Mouse (Mus musculus) frontal cortex, postnatal 10 days (tissue): Measurements from ENCODE around the gene Gfra1.

Experiments used
- DNase-seq, 2 experiments: peaks; one replicate each; pipeline ENCODE4 v3.0.0; 2022; ENCODE audit warnings: low spot score in 2 of 2, mixed read lengths in 1 of 2

The Gfra1 gene

DNA sequence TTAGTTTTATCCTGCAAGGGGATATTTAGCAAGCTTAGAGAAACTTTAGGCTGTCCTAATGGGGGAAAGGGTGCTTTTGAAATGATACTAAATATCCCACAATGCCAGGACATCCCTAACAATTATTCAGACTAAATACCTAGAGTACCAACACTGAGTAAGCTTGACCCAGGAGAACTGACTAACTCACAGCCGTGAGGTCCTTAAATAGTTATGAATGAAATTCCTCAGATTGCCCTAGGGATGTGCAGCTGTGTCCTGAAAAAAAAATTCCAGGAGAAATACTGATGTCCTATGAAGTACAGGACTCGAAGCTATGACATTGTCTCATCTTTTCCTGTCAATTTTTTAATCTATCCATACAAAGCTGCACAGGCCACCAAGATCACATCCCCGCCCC, 201.5 kb downstream of the Gfra1 start:
- DNase-seq, result no peak

DNA sequence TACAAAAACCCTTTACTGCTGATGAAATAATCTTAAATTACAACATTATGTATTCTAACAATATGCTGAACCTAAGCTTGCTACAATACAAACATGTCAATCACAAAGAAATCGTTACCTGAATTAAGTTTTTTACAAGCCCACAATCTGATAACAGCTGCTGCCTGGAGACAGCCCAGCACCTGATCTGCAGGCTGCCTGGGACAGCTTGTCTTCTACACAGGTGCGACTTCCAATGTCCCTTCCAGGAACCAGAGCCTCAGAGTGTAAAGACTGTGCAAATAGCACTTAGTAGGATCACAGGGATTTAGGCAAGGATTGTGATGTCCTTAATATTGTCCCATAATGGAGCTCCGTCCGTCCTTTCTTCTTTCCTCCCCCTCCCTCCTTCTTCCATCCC, 204.0 kb downstream of the Gfra1 start:
- DNase-seq, result no peak

DNA sequence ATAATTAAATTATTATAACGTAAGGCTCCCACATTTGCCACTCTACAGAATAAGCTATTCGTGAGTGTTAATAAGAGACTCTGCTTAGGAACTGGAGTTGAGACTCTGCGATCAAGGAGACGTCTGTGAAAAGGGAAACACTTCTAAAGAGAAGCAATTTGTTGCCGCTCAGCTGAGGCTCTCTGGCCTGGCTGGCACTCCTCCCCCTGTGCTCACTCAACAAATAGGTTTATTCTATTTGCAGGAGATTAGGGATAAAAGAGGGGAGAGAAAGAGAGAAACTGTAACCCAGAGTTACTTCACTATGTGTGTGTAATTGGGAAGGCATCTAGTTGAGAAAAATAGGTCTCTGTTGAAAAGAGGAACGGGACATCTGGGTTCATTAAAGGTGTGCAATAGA, 204.6 kb downstream of the Gfra1 start:
- DNase-seq, result no peak

DNA sequence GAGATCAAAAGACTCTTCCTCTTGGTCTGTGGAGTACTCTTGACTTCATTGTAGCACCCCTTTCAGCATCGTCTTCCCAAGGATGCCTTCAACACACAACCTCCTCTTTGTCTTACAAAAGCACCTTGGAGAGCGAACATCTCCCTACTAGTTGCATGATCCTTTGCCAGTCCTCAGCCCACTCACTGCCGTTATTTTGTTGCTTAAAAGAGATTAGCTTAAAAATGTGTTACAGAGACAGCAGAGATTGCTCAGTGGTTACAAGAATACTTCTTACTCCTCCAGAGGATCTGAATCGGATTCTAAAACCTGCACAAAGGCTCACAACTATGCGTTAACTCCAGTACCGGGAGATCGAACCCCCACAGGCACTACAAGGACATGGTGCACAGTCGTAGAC, 205.5 kb downstream of the Gfra1 start:
- DNase-seq, result no peak

DNA sequence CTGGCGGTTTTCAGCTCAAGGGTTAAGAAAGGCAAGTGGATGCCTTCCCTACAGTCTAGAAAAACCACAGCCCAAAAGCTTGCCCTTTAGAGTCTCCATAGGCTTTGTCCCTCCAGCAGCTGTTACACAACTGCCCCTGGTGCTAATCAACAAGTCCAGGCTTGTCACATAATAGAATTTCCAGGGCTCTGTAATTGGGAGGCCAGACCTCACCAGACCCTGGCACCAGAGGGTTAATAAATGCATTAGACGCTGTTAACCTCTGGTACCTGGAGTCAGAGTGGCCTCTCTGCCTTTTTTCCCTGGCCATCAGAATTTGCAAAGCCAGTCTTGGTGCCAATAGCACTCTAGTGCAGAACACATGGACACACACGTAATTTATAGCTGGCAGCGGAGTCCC, 211.6 kb downstream of the Gfra1 start:
- no peak for DNase-seq

DNA sequence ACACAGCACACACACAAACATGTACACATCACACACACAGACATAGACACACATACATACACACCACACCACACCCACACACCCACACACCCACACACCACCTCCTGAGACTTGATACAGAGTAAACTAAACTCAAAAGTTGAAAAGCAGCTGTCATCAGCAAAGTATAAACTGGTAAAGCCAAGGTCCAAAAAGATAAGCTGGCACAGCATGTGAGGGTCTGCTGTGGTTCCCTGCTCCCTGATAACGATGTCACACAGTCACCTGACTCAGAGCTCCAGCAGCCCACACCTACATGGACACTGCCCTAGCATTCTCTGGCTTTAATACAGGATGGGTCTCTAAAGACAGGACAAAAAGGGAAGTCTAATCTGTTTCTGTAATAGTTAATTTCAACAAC, 212.1 kb downstream of the Gfra1 start:
- no peak for DNase-seq

DNA sequence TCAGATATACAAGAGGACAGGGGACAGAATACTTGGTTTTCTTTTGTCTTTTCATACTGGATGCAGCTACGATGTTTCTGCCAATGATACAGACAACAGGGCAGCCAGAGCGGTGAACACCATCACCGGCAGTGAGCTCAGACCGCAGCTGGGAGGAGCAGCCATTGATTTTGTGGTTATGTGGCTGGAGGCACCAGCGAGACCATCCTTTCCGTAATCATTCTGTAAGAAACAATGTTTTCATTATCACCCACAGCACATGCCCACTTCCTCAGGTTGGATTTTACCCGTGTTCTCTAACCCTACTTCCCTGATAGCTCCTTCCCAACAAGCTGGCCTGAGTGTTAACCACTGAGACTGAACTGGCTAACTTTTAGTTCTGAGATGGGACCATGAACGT, 217.4 kb downstream of the Gfra1 start:
- no peak for DNase-seq

DNA sequence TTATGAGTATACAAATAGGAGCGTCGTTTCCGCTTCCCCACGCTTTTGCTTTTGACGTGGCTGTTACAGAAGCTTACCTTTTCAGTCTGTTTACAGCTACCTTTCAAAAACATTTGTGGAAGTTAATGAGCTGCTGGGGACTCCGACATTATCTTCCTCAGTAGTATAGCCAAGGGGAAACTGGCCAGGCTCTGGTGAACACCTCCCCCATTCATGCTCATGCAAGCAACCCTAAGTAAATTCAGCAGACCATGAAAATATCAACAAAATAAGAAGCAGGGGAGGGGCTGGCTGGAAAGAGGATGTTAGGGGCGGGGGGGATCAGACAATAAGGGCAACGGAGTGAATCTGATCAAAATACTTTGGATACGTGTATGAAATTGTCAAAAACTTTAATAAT, 228.0 kb downstream of the Gfra1 start:
- no peak for DNase-seq

DNA sequence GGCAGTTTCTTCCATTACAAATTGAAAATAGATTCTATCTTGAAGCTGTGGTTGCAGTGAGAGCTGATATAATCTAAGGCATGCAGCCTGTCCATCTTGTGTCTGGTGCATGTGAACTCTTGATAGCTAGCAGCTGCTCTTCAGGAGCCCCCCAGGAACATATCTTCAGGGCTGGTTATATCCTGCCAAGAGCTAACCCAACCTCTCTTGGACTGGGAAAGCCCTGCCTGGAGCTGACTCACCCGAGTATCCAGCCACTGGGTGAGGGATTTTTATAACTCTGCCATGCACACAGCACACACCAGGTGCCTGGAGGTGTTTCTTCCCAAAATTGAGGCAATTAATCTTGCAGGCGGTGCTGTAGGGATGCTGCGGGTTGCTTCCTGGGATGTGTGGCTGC, 228.8 kb downstream of the Gfra1 start:
- no peak for DNase-seq

DNA sequence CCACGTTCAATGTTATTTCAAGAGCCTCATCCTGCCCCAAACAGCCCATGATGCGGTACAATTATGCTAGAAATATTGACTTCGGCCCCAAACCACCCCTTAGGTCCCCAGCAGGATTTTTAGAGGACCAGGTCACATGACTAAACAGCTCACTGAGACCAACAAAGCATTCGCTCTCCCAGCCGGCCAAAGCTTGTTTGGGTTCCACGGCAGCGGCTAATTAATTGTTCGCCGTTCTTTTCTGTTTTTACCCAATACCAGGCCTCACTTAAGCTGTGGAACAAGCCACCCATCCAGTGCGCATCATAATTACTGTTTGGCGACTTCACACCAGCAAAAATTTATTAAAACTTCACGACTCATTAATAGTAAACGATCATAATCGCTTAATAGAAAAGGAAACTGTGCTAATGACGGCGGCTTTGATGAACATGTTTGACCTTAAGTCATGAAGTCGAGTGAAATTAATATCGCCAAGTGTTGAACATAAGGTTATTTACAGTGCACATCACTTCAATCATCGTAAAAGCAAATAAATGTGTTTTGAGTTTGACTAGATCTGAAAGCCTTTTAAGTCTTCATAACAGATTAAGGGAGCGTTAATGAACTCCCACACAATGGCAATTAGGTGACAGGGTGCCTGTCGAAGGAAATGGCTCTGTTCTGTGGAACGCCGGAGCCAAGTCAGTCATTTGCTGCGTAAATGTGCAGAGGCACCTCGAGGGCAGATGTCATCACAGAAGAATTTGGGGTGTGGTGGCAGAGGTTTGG, 235.5 kb downstream of the Gfra1 start:
- DNase-seq, result no peak

DNA sequence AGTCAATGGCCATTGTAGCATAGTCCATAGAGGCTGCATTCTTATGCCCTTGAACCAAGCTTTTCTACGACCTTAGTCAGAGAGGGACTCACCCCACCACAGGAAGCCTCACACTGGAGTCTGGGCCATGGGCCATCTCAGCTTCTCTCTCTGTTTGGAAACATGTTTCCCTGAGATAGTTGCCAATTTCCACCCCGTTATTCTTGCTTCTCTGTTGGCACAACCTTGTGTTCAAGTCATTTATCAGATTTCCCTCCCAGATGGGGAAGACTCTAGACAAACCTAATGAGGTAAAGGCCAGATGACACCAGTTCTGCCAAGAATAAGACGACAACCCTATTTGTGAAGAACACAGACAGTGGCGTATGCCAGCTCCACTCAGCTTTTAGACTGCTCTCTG, 238.1 kb downstream of the Gfra1 start:
- DNase-seq, result no peak

DNA sequence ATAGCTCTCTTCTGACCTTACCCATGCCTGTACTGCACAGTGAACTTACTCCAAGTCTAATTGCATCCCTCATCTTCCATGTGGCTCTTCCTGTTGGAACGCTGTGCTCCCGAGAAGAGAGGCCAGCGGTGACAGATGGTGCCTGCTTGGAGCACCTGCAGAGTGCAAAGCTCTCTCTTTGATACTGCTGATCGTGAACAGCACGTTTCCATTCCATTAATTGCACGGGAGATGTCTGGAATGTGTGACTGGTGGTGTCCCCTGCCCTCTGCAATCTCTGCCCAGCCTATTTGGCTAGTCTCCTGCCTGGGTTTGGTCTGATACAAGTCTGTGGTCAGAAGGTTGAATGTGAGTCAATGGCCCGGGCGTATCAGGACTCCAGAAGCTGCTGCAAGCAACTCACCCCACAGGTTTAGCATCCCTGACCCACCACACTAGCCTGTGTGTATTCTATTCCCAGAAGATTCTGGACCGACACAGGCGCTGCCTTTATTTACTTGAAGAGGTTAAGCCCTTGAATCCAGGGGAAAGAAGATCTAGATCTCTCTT, 249.1 kb downstream of the Gfra1 start:
- DNase-seq, result no peak

DNA sequence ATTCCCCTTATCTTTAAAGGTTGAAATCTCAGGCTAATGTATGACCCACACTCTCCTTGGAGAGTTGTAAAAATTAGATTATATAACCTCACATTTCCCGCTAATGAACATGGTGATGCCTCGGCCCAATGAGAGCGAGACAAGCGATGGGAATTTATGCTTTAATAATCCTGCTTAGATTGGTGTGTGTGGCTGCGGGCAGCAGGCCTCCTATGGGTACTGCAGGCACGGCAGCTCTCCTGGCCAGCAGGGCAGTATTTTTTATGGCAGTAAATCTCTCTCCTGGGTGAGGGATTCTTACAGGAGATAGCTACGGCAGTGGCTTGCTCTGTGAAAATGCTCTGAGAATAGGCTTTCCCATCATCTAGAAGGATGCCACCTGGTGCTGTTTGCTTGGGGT, 250.2 kb downstream of the Gfra1 start:
- DNase-seq, result no peak

DNA sequence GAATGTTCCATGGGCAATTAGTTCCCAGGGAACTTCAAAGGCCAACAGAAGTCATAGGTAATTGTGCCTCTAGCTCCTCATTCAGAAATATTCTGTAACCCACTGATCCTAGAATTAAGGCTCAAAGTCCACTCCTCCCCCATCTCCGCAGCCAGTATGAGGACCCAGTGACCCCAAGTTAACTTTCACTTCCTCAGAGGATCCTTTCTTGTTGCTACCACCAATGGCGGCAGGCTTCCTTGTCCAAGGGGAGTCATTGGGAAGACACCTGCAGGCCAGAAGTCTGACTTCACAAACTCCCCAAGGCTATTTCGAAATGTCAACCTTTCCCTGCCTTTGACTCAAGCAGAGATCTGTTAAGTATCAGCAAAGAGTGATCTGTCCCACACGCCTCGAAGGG, 253.1 kb downstream of the Gfra1 start:
- DNase-seq, result no peak

DNA sequence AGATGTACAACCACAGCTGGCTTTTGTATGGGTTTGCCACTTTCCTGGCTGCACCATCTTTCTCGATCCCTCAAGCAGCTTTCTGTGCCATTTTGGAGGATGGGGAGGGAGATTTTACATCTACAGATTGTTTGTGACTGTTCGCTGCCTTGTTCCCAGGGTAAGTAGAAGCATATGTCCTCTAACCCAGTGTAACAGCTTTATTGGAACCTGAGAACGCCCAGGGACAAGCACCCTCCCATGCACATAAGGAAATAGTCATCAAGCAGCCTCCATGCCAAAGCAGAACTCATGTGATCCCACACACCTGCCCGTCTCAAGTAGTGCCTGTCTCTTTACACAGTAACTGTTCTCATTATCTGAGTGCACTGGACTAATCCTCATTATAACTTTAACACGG, 256.0 kb downstream of the Gfra1 start:
- DNase-seq, result no peak

DNA sequence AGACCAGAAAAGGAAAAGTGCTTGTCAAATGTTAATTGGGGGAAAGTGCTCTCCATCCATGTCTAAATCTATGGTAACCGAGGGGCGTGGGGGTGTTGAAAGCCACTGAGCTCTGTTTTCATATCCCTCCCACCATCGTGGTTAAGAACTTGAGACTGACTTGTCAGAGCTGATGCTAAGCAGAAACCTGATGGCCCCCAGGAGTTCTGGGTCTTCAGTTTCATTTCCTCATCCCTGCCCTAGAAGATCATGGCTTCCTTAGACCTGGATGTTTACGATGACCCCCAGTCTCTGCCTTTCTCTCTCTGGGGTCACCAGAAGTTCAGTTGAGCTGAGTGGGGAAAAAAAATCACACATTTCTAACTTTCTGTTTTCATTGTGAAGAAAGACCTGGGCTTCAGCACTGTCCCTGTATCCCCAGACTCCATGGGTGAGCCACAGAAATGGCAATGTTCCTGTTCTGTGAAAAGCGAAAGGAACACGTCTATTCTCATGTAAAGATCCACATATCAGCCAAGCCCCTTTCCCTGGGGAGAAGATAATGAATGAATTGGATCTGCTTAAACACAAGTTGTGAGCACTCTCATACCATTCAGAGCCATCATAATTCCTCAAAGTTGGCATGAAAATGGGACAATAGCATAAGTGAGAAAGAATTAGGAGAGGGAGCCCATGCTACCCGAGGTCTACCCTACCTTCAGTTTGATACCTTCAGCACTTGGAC, 261.8 kb downstream of the Gfra1 start:
- no peak for DNase-seq

DNA sequence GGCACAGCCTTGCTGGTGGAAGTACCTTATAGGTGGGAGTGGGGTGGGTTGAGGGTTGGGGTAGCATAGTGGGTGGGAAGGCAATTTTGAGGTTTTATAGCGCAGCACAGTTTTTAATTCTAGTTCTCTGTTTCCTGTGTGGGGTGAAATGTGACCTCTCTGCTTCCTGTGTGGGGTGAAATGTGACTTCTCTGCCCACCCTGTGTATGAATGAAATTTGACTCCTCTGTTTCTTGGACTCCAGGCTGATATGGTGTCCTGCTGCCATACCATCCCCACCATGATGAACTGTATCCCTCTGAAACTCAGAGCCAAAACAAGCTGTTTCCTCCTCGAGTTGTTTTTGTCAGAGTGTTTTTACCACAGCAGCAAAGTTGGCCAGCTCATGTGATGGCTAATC, 264.8 kb downstream of the Gfra1 start:
- no peak for DNase-seq

DNA sequence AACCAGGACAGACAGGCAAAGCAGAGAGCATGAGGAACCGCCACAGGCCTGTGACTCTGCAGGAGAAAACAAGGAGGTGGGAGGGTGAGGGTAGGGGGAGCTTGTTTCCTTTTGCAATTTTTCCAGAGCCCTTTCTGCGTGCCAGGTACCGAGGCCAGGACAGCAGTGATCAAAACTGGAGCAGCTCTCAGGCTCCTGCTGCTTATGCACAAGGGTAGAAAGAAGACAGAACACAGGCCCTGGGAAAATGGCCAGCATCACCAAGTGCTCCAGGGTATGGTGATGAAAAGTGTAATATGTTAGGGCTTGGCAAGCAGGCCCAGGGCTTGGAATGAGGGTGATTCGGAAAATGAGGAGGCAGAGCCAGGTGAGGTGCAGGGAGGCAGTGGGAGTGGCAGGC, 269.2 kb downstream of the Gfra1 start:
- DNase-seq, result no peak
